Mouse (Mus musculus): ENCODE measurements around the gene Msmb.

Msmb gene

DNA sequence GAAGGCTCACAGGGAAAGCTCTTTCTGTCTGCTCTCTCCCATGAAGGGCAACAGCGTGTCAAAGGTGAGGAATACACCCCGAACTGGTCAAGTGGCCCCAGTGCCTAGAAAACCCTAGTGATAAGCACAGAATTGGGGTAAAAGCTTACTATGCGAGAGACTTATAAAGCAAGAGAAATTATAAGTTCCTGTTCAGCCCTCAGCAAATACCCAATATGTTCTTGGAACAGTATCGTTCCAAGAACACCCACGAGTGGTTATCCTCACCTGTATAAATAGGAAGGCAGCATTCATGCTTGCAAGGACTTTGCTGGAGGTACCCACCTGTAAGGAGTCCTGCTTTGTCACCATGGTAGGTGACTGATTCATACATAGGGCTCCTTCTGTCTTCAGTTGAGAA lies at the start of gene Msmb:
Msmb (plus strand) TSS at position 301 of the 400 bp plus-strand sequence.
- no peak for TF ChIP-seq GATA4 (IDR thresholded peaks at IDR 0.05; ENCODE audit: insufficient replicate concordance, low read length)

DNA sequence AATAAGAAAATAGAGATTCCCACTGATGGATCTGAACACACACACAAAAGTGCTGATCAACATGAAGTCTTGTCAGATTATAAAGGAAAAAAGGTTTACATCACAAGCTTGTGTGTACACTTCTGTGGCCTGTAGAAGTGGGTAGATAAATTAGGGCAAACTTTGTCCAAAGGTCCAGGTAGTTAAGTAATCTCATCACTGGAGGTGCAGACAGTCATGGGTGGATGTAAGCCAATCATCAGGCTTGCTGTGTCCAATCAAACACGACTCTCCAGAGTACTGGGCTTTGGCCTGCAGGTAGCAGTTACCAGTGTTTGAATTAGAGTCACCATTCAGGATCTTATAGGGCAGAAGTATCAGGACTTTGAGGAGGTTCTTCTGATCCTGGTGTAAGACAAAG lies 48.8 kb upstream of the Msmb start:
- TF ChIP-seq GATA4 (IDR thresholded peaks at IDR 0.05; ENCODE audit: insufficient replicate concordance, low read length) = no peak

DNA sequence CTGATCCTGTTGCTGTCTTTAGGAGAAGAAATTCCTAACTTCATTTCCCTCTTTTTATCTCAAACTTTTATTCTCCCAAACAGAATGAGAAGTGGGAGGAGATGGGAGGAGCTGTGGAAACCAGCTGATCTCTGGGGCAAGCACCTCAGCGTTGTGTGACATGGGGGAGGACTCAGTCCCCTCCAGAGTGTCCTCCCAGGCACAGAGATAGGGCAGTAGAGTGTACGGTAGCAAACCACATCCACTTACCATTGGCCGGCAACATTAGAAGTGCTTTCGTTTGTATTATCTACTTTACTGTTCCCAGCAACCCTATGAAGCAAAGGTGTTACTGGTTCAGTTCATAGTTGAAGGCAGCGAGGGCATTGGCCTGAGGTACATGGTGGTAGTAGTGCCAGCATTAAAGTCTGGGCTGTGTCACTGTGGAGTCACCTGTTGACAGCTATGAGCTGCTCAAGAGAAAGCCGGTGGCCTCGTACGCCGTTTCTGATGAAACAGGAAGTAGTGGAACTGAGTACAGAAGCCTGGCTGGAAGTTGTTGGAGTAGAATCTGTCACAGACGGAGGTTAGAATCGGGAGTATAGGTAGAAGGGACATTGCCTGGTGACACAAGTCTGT lies 48.2 kb upstream of the Msmb start:
- TF ChIP-seq GATA4 (IDR thresholded peaks at IDR 0.05; ENCODE audit: insufficient replicate concordance, low read length) = no peak

DNA sequence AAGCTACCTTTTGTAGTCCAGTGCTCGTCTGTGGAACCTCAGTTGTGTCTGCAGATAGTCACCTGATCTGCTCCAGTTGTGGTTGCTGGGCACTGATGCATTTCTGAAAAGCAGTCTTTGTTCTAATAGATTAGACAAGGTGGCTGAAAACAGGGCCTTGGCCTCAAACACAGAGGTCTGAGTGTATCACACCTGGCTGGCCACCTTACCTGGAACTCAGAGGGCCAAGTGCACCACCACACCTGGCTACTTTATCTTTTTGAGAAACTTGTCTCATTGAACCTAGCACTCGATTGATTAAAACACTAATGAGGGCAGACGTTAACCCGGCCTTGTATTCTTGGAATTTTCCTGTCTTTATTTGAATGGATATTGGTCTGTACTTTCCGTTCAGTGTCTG lies 46.2 kb upstream of the Msmb start:
- TF ChIP-seq GATA4 (IDR thresholded peaks at IDR 0.05; ENCODE audit: insufficient replicate concordance, low read length) = no peak

DNA sequence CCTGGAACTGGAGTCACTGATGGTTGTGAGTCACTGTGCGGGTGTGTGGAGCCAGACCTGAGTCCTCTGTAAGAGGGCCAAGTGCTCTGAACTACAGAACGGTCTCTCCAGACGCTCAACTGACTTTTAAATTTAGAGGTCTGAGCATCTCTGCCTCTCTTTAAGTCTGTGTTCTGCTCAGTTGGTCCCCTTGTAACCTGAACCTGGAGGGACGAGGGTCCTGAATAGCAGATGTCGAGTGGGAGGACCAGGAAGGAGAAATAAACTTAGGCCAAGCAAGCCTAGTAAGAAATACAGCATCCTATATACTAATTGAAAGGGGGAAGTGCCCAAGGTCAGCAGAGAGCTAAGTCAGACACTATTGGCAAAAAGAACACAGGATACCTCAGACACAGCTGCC lies 45.1 kb upstream of the Msmb start:
- no peak for TF ChIP-seq GATA4 (IDR thresholded peaks at IDR 0.05; ENCODE audit: insufficient replicate concordance, low read length)

DNA sequence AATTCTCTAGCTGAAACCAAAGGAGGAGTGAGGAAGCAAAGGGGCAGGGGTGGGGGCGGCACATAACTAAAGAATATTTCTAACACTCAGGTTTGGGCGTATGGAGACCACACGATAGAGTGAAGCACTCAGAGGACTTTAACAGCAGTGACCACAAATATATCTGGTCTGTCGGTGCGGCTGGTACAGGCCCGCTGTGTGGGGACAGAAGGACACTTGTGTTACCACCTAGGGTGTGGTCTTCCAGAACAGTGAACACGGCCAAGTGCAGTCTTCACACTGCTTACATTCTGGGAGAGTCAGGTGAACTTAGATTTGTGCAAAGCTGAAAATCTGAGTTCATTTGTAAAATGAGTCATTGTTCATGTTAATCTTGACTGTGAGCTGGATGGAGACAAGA lies 44.1 kb upstream of the Msmb start:
- no peak for TF ChIP-seq GATA4 (IDR thresholded peaks at IDR 0.05; ENCODE audit: insufficient replicate concordance, low read length)

GRCm38 (mm10) chr14:32098951-32099350 lies 42.9 kb upstream of the Msmb start:
- no peak for TF ChIP-seq GATA4 (IDR thresholded peaks at IDR 0.05; ENCODE audit: insufficient replicate concordance, low read length)

GRCm38 (mm10) chr14:32103556-32103955 lies 38.3 kb upstream of the Msmb start:
- no peak for TF ChIP-seq GATA4 (IDR thresholded peaks at IDR 0.05; ENCODE audit: insufficient replicate concordance, low read length)

DNA sequence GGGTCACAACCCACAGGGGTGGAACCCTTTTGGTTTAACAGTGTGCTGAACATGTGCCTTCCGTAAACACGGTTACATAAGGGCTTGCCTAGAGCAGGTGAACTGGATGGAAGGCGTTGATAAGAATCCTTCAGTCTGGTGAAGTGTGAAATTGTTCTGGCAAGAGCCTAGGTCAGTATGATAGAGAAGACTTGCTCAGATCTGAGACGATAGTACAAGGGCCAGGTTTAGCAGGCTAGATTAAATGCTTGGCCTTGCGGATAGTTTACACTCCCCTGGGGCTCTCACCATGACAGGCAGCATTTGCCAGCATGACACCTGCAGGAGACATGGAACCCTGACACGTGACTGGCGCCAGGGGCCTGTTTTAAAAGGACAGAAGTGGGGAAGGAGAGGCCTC lies 36.2 kb upstream of the Msmb start:
- no peak for TF ChIP-seq GATA4 (IDR thresholded peaks at IDR 0.05; ENCODE audit: insufficient replicate concordance, low read length)

GRCm38 (mm10) chr14:32106911-32107310 lies 34.9 kb upstream of the Msmb start:
- no peak for TF ChIP-seq GATA4 (IDR thresholded peaks at IDR 0.05; ENCODE audit: insufficient replicate concordance, low read length)

DNA sequence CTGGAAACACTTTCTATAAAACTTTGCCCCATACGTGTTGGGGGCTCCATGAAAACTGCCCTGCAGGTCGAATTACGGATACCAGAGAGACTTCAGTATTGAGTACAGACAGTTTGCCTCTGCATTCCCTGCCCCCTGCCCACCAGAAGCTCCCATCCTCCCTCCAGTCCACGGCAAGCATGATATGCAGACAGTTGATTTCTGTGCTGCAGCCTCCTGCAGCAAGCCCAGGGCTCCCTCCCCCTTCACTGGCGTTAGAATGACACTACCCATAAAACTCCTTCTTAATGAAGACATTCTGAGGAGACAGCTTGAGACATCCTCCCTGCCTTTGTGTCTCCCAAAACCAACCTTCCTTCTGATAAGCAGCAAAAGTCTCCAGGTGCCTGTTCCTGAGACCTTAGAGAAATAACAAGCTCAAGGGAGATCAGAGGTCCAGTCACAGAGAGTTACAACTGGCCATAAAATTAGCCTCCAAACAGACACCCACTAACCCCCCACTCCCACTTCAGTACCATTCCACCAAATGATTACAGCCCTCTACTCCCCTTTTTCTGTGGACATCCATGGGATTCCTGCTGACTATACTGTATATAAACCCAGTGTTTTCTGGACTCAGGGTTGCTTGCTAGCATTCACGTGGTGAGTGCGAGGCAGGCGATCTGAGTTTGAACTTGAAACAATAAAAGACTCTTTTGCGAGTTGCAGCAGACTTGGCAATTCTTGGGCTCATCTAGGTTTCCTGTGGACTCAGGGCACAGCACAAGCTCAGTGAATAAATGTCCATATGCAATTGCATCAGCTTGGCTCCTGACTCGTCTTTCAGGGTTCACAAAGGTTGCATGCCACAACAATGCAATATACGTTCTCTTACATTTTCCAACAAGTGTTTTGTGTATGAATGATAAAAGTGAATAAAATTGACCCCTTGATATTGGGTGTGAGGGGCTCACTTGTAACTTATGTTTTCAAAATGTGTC lies 20.6 kb upstream of the Msmb start:
- no peak for TF ChIP-seq GATA4 (IDR thresholded peaks at IDR 0.05; ENCODE audit: insufficient replicate concordance, low read length)

DNA sequence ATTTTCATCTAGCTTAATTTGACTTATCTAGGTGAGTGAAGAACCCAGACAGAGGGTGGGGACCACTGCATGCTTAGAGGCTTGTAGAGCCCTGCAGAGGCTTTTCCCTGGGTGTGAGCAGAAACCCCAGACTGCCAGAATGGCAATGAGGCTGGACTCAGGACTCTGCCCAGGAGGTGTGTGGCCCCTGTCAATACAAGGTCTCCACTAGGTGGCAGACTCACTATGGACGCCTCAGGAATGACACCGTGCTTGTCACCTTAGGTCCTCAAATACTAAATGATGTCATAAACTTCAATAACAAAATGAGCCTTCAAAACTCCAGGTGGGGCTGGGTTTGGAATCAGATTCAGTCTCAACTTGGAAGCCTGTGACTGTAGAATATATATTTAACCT lies 19.9 kb upstream of the Msmb start:
- TF ChIP-seq GATA4 (IDR thresholded peaks at IDR 0.05; ENCODE audit: insufficient replicate concordance, low read length) = no peak

GRCm38 (mm10) chr14:32124261-32124660 lies 17.6 kb upstream of the Msmb start:
- TF ChIP-seq GATA4 (IDR thresholded peaks at IDR 0.05; ENCODE audit: insufficient replicate concordance, low read length) = no peak

DNA sequence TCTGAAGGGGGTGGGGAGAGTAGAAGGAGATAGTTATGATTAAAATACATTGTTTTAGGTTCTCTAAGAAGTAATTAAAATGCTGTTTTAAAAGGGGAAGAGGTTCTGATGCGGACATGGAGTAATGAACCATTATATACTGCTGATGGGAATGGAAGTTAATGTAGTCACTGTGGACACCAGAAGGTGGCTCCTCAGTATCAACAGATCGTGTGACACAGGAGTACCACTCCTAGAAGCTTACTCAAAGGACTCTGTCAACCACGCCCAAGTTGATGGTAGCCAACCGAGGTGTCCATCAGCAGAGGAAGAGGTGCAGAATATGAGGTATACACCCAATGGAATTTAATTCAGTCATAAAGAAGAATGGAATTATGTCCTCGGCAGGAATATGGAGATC lies 13.4 kb upstream of the Msmb start:
- no peak for TF ChIP-seq GATA4 (IDR thresholded peaks at IDR 0.05; ENCODE audit: insufficient replicate concordance, low read length)

DNA sequence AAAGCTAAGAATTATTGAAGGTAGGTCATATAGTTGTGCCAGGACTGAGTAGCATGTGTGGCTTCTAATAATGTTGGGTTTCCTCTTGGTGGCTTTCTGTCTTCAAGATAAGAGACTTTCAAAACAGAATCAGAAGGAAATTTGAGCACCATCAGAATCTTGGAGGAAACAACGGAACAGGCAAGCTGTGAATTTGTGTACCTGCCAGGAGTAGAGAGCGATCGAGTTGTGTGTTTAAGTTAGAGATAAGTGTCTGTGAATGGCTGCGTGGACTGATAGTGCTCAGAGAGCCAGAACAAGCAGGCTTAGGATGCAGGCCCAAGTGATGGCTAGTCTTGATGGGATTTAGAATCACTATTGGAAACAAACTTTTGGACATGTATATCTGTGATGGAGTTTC lies 10.0 kb upstream of the Msmb start:
- no peak for TF ChIP-seq GATA4 (IDR thresholded peaks at IDR 0.05; ENCODE audit: insufficient replicate concordance, low read length)

DNA sequence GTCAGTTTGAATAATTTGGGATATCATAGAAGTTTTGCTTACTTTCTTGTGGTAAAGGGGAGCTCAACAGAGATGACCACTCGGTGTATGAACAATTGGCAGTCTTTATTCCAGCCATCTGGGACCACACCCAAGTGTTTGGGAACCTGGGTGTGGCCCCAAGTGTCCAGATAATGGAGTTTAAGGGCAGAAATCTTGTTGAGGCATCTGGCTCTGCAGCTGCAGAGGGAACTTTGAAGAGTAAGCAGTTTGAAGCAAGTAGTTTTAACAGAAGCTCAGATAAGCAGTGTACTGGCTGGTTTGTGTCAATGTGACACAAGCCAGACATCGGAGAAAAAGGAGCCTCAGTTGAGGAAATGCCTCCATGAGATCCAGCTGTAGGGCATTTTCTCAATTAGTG lies 7.5 kb upstream of the Msmb start:
- no peak for TF ChIP-seq GATA4 (IDR thresholded peaks at IDR 0.05; ENCODE audit: insufficient replicate concordance, low read length)

All from liver, adult (tissue).